Mouse (Mus musculus) cerebellum, adult 2 months (tissue): ENCODE data around the gene Dhx58.

Experiments
- CTCF ChIP-seq: fragments of 200-500 bp; IDR thresholded peaks from 2 replicates; pipeline ENCODE4 v1.5.1; 2011; ENCODE audit warnings: low read depth, mild to moderate bottlenecking, control low read depth, low read length, moderate library complexity, borderline replicate concordance; ENCODE audit not compliant: insufficient read depth
- POLR2A ChIP-seq: fragments of 200-500 bp; IDR thresholded peaks from 2 replicates; pipeline ENCODE4 v1.6.1; 2011; ENCODE audit warnings: low read length, control low read depth, borderline replicate concordance; ENCODE audit not compliant: insufficient read depth

DNA sequence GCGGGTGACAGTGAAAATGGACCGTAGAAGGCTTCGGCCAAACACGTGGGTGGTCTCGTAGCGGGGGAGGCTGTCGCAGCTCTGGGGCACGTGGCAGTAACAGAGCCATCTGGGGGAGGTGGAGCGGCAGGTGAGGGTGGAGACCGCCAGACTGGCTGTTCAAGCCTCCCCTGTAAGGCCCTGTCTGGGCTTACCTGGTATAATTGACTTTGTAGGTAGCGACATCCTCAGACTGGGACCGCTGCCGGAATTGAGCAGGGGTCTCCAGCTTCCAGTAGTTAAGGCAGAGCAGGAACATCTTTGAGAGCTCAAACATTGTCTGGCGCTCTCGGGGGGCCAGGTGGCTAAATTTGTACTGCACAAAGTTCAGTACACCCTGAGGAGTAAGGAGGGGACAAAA, 6.5 kb upstream of the Dhx58 start:
- TF ChIP-seq CTCF (no peak), POLR2A (no peak)
